Mouse (Mus musculus) hindbrain, embryonic 16.5 days (tissue): ENCODE measurements around the gene Tmem165. TPM values are rescaled to one million over a fixed set of nuclear protein-coding genes. Genes with fewer than 3 reads are reported as not detected.

Experiments
- ATAC-seq: fragments of 200-750 bp; cut with Nextera tagmentation; 2 replicates; pipeline ENCODE4 v1.8.0; 2017; ENCODE audit warnings: moderate TSS enrichment, moderate library complexity
- H3K27ac ChIP-seq: fragments of 300-500 bp; sonication (generic); 2 replicates; pipeline ENCODE4 v1.5.1; 2014; ENCODE audit warnings: low read depth, mild to moderate bottlenecking, control low read depth, low read length, moderate library complexity
- H3K27me3 ChIP-seq: fragments of 300-500 bp; sonication (generic); replicated peaks from 2 replicates; pipeline ENCODE4 v1.6.1; 2014; ENCODE audit warnings: low read length; ENCODE audit not compliant: control insufficient read depth, insufficient read depth
- H3K36me3 ChIP-seq: fragments of 300-500 bp; sonication (generic); 2 replicates; pipeline ENCODE4 v1.6.1; 2014; ENCODE audit warnings: mild to moderate bottlenecking, low read length, moderate library complexity, mixed read lengths; ENCODE audit not compliant: control insufficient read depth, insufficient read depth
- H3K4me1 ChIP-seq: fragments of 300-500 bp; sonication (generic); 2 replicates; pipeline ENCODE4 v1.6.1; 2014; ENCODE audit warnings: low read depth, low read length; ENCODE audit not compliant: control insufficient read depth, insufficient read depth
- H3K4me2 ChIP-seq: fragments of 300-500 bp; sonication (generic); 2 replicates; pipeline ENCODE4 v1.6.1; 2014; ENCODE audit warnings: mild to moderate bottlenecking, low read length, control low read depth, moderate library complexity
- H3K4me3 ChIP-seq: fragments of 300-500 bp; sonication (generic); 2 replicates; pipeline ENCODE4 v1.5.1; 2014; ENCODE audit warnings: mild to moderate bottlenecking, low read length, control low read depth, moderate library complexity
- H3K9ac ChIP-seq: fragments of 300-500 bp; sonication (generic); 2 replicates; pipeline ENCODE4 v1.6.1; 2014; ENCODE audit warnings: low read depth, mild to moderate bottlenecking, control low read depth, low read length, moderate library complexity
- H3K9me3 ChIP-seq: fragments of 300-500 bp; sonication (generic); 2 replicates; pipeline ENCODE4 v1.6.1; 2014; ENCODE audit warnings: mild to moderate bottlenecking, low read length, moderate library complexity; ENCODE audit not compliant: control insufficient read depth
- WGBS: fragments of 180-500 bp; shearing (Covaris S2); extraction: QIAGEN DNeasy Blood & Tissue Kit; methylation state at CpG from one replicate; pipeline ENCODE4 v1.1.7; 2014; 5-methylcytosine and 5-hydroxymethylcytosine counted together
- polyA plus RNA-seq: library from polyadenylated mRNA; unstranded; fragments of >200 nt; fragmentation: Nextera tagmentation; extraction: Ambion mirVana; gene quantifications from 2 replicates; pipeline ENCODE4 v1.2.1, GENCODE M21; 2015

Gene Tmem165
- polyA plus RNA-seq, 1 experiment from 2014 or later, result 42.8 TPM

GRCm38 (mm10) chr5:76199346-76199745, 15.7 kb downstream of the Tmem165 start:
- H3K4me2 ChIP-seq, result no peak overlapping the region
- H3K36me3 ChIP-seq, result peaks cover 8% of the 10 kb centered on the region; the same call in 1 of the 2 replicates
- H3K9ac ChIP-seq, result no peak overlapping the region
- H3K4me1 ChIP-seq, result no peaks in the 10 kb centered on the region
- no peak overlapping the region for H3K27ac ChIP-seq
- no peak overlapping the region for H3K4me3 ChIP-seq
- H3K9me3 ChIP-seq, result no peaks in the 10 kb centered on the region
- H3K27me3 ChIP-seq, result no peaks in the 10 kb centered on the region
- ATAC-seq, result no peak
- WGBS, result 93% methylated on average over 13 of the region's 13 CpGs

DNA sequence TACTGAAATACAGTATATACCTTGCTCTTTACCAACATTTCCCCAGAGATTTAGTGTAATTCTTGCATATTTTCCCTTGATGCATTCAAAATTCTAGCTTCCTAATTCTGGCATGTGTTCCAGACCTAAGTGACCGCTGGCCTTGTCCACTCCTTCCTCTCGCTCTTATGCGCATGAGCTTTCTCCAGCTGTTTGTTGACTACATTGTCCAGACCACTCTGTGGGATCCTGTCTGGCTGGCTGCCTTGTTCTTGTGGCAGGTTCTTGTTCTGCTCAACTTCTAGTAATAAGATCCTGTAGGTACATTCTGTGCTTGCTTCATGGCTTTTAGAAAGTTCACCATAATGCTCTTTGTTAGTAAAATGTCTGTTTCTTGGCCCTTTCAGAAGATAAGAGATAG, 19.5 kb downstream of the Tmem165 start:
- peaks cover 8% of the 10 kb centered on the region; the same call in 1 of the 2 replicates for H3K36me3 ChIP-seq
- H3K9me3 ChIP-seq, result no peaks in the 10 kb centered on the region
- no peak overlapping the region for H3K9ac ChIP-seq
- H3K27me3 ChIP-seq, result no peaks in the 10 kb centered on the region
- H3K4me1 ChIP-seq, result no peaks in the 10 kb centered on the region
- no peak overlapping the region for H3K27ac ChIP-seq
- no peak for ATAC-seq
- no peak overlapping the region for H3K4me3 ChIP-seq
- H3K4me2 ChIP-seq, result no peak overlapping the region
- 91% methylated on average over 3 of the region's 3 CpGs for WGBS

DNA sequence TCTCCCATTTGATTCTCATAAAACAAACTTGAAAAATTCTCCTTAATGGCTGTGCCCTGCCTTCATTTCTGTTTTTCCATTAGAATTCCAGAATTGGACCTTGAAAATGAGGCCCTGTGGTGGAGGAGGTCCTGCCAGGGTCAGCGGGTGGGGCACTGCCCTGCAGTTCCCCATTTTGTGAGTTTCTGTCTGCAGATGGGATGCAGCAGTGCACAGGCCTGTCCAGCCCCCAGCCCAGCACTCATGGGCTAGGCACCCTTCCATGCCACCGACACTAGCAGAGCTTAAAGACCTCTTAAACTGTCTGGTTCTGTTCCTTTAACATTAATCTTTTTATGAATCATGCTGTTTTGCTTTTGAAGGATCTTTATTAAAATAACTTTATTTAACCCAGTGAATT, 22.2 kb downstream of the Tmem165 start:
- Histone ChIP-seq H3K27ac (no peak overlapping the region), H3K4me3 (no peak overlapping the region), H3K9me3 (no peaks in the 10 kb centered on the region), H3K4me1 (no peaks in the 10 kb centered on the region), H3K4me2 (no peak overlapping the region), H3K36me3 (peaks cover 11% of the 10 kb centered on the region), H3K27me3 (no peaks in the 10 kb centered on the region), H3K9ac (no peak overlapping the region)
- ATAC-seq, result no peak
- 94% methylated on average over 2 of the region's 2 CpGs for WGBS

DNA sequence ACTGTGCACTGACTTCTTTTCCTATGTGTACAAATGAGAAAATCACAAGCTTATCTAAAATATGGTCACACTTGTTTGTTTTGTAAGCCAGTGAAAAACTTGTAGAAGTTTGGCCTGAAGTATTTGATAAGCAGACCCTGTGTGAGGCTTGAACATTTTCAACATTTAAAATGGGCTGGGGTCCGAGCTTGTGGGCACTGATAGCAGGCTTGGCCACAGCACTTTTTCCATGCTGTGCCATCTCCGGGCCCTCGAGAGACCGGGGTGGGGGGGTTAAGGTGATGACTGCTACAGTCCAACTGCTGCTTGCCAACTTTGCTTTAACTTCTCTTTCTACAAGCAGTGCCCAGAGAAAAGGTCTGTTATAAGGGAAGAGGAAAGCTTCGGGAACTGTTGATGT, 24.4 kb downstream of the Tmem165 start:
- Histone ChIP-seq H3K9me3 (no peaks in the 10 kb centered on the region), H3K4me2 (no peak overlapping the region), H3K27ac (no peak overlapping the region), H3K27me3 (no peaks in the 10 kb centered on the region), H3K36me3 (peaks cover 9% of the 10 kb centered on the region), H3K9ac (no peak overlapping the region), H3K4me1 (no peaks in the 10 kb centered on the region), H3K4me3 (no peak overlapping the region)
- no peak for ATAC-seq
- WGBS, result 96% methylated on average over 5 of the region's 5 CpGs

GRCm38 (mm10) chr5:76216691-76217090, 33.0 kb downstream of the Tmem165 start:
- H3K4me2 ChIP-seq, result no peak overlapping the region
- no peaks in the 10 kb centered on the region for H3K9me3 ChIP-seq
- no peak overlapping the region for H3K27ac ChIP-seq
- no peak overlapping the region for H3K9ac ChIP-seq
- ATAC-seq, result no peak
- no peaks in the 10 kb centered on the region for H3K27me3 ChIP-seq
- WGBS, result 92% methylated on average over 6 of the region's 6 CpGs
- H3K4me3 ChIP-seq, result no peak overlapping the region
- H3K4me1 ChIP-seq, result no peaks in the 10 kb centered on the region
- H3K36me3 ChIP-seq, result peaks cover 12% of the 10 kb centered on the region

DNA sequence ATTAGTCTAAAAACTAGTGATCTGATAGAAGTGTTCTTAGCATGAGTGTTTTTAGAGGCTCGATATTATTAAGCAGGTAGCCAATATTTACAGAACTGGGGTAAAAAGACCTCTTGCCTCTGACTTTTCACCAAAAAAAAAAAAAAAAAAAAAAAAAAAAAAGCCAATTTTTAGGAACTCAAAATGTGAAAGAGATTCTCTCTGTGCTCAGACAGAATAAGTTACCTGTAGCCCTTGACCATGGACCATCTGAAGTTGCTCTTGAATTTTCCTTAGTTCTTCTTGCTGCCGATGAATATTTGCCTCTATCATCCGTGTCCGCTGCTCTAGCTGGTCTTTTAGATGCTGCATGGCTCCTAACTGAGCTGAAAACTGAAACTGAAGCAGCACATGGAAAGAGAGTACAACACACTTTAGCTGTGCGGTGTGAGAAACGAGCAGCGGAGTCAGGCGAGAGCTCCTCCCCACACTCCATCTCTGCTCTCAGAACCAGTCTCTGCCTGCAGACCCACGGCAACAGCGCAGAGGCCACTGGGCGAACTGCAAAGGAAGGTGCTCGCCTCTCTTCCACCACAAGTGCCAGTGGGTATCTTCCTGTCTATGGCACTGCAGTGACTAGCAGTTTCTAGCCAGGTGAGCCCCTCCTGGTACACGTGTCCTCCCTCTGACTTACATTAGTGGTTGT, 47.6 kb downstream of the Tmem165 start:
- Histone ChIP-seq H3K27ac (no peak overlapping the region), H3K27me3 (no peaks in the 10 kb centered on the region), H3K4me2 (no peak overlapping the region), H3K9me3 (no peaks in the 10 kb centered on the region), H3K9ac (no peak overlapping the region), H3K36me3 (peaks cover 43% of the 10 kb centered on the region), H3K4me1 (no peaks in the 10 kb centered on the region), H3K4me3 (no peak overlapping the region)
- WGBS, result 94% methylated on average over 13 of the region's 13 CpGs
- ATAC-seq, result no peak

DNA sequence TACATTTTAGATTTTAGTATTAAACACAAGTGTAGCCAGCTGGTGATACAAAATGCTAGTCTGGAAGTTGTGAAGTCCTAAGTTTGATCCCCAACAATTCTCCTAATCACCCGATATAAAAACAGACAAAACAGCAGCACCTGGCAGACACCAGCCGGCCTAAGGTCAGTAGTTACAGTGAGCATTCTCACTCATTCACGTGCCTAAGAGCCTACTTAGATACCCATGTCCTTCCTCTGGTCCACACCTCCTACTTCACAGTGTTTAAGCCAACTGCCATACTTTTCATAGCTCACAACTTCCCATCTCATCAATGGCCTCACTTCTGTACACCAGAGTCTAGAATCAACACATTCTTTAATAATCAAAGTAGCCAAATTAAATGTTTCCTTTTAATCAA, 59.6 kb downstream of the Tmem165 start:
- 89% methylated on average over 3 of the region's 3 CpGs for WGBS
- Histone ChIP-seq H3K4me2 (no peak overlapping the region), H3K27me3 (no peaks in the 10 kb centered on the region), H3K27ac (no peak overlapping the region), H3K9ac (no peak overlapping the region), H3K4me1 (no peaks in the 10 kb centered on the region), H3K4me3 (no peak overlapping the region), H3K9me3 (no peaks in the 10 kb centered on the region), H3K36me3 (peaks cover 9% of the 10 kb centered on the region; the same call in 1 of the 2 replicates)
- ATAC-seq, result no peak

DNA sequence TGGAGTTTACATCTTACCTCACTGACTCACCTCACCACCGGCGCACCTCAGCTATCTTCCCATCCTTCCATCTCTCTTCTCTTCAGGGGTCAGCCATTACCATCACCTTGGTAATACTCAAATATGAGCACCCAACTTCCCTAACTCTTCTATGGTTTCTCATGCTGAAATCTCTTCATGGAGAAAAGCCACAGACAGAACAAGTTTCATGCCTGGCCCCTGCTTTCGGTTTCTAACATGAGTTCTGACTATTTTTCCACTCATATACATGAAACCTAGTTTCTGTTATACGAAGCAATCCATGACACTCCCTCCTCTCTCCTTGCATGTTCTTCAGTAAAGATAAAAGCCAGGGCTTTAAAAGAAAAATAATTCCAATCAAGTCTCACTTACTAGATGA, 60.2 kb downstream of the Tmem165 start:
- Histone ChIP-seq H3K4me3 (no peak overlapping the region), H3K4me2 (no peak overlapping the region), H3K9ac (no peak overlapping the region), H3K27me3 (no peaks in the 10 kb centered on the region), H3K4me1 (no peaks in the 10 kb centered on the region), H3K36me3 (peaks cover 9% of the 10 kb centered on the region; the same call in 1 of the 2 replicates), H3K9me3 (no peaks in the 10 kb centered on the region), H3K27ac (no peak overlapping the region)
- WGBS, result 98% methylated on average over 4 of the region's 4 CpGs
- no peak for ATAC-seq

DNA sequence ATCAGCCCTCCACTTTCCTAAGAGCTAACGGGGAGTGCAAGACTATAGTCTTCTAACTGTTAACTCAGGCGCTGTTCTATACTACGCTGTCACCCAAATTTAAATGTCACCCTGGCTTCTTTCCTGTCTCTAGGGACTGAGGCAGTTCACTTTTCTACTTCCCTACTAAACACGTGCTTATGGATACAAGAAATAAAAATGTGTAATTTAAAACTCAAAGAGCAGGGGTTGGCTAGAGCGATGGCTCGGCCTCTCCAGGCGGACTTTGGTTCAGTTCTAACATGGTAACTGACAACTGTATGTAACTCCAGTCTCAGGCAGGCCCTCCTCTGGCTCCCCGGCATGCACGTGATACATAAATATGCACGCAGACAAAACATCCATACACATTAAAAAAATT, 60.8 kb downstream of the Tmem165 start:
- H3K36me3 ChIP-seq, result peaks cover 9% of the 10 kb centered on the region; the same call in 1 of the 2 replicates
- ATAC-seq, result no peak
- no peak overlapping the region for H3K9ac ChIP-seq
- no peak overlapping the region for H3K4me3 ChIP-seq
- no peaks in the 10 kb centered on the region for H3K27me3 ChIP-seq
- H3K27ac ChIP-seq, result no peak overlapping the region
- 96% methylated on average over 10 of the region's 10 CpGs for WGBS
- H3K4me1 ChIP-seq, result no peaks in the 10 kb centered on the region
- no peaks in the 10 kb centered on the region for H3K9me3 ChIP-seq
- no peak overlapping the region for H3K4me2 ChIP-seq
